Mouse (Mus musculus) gastrocnemius, postnatal 36 days (tissue): ENCODE results near the gene Cntnap2. TPM values are rescaled to one million over a fixed set of nuclear protein-coding genes. Genes with fewer than 3 reads are reported as not detected.
A peak's percentile ranks its signal among the peaks of the same experiment; 100 is the strongest.

ENCODE experiments used
- DNase-seq, 2 experiments: peaks; one replicate each; pipeline ENCODE4 v3.0.0; 2022
- intact Hi-C: fragments of 180-260 bp; cut with DNase I; formaldehyde crosslinking; loops from one replicate; pipeline ENCODE4 v1.15.1; 2025
- long read RNA-seq, 2 experiments: library from polyadenylated mRNA; stranded (forward); transcript quantifications; one replicate each; pipeline ENCODE4 v2.0.0; 2021
- total RNA-seq, 2 experiments: library from RNA; stranded (reverse); gene quantifications; 2 replicates each; pipeline ENCODE4 v1.2.3; 2021

Gene Cntnap2
- total RNA-seq, result 1 to 10 TPM; 6.3 to 6.6 TPM
- long read RNA-seq, experiment 1, partial matches to known transcripts, result 0 of 10 reads
- long read RNA-seq, experiment 1, other reads (novel, unspliced or antisense), result 10 of 10 reads
- long read RNA-seq, experiment 2, partial matches to known transcripts, result 16 of 33 reads
- long read RNA-seq, experiment 2, other reads (novel, unspliced or antisense), result 17 of 33 reads

- intact Hi-C loops, result no loop called here
- DNase-seq, result no peak
Measured at GRCm38 (mm10) chr6:45059091-45059490, at the start of gene Cntnap2. TSS of gene Cntnap2 (plus strand) at chr6:45059357.

- no peak for DNase-seq
- intact Hi-C loops, result no loop called here
Measured at GRCm38 (mm10) chr6:45026011-45026682, 33.0 kb upstream of the Cntnap2 start.

GRCm38 (mm10) chr6:45039454-45039853 is 19.7 kb upstream of the Cntnap2 start:
- intact Hi-C loops, result no loop called here
- DNase-seq, result no peak

DNA sequence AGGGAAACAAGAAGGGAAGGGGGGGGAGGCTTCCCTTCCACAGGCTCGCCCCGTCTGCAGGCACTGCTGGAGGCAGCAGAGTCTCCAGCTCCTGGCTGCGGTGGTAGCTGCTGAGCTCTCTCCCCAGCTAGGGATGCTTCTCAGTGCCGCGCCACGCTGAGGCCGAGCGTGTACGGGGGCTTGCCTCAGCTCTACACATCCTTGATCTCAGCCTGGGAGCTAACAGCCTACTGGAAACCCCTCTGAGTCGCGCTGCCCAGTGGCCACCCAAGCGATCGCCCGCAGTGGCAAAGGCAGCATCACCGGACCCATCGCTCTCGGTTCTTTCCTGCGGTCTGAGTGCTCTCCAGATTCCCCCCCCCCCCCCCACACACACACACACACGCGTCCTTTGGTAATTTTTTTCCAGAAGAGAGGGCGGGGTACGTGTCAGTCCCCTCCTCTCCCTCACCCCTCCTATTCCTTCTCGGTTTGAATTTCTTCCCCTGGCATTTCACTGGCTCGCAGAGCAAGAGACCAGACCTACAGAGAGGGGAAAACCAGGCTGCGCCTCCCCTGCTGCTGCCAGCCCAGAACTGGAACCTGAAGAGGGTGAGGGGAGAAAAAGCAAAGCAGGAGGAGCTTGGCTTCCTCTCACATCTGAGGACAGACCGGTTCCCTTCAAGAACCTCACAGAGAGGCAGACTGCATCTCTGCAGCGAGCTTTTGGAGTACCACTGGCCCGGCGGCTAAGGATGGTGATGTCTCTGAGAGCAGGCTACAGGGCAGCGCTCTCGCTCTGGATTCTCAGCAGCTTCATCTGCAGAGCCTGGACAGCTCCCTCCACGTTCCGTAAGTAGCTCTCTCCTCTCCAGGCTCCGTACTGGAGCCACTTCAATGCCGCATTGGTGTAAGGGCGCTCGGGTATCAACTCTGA is 657 bp downstream of the Cntnap2 start:
- intact Hi-C loops, result no loop called here

GRCm38 (mm10) chr6:45062214-45062997 is 3.2 kb downstream of the Cntnap2 start:
- intact Hi-C loops, result no loop called here

More for the DNA sequence above, 657 bp downstream of the Cntnap2 start:
- DNase-seq, result no peak

DNA sequence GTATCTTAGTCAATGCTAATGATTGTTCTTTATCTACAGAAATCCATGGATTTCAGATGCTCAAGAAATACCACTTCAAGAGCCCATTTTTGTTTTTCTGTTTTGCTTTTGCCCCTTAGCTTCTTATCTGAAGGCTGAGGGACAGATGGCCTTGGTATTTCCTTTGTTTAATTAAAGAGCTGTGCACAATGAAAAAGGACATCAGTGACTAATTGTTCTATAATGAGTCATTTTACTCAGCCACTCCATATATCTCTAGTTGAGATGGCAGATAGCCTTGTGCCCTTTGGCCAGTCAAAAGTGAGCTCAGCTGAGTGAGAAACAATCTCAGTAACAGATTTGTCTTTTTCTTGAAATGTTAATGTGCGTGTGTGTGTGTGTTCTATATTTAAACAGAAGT is 29.1 kb downstream of the Cntnap2 start:
- DNase-seq, result no peak
- intact Hi-C loops, result no loop called here

More at GRCm38 (mm10) chr6:45062214-45062997, 3.2 kb downstream of the Cntnap2 start:
- DNase-seq, result no peak

DNA sequence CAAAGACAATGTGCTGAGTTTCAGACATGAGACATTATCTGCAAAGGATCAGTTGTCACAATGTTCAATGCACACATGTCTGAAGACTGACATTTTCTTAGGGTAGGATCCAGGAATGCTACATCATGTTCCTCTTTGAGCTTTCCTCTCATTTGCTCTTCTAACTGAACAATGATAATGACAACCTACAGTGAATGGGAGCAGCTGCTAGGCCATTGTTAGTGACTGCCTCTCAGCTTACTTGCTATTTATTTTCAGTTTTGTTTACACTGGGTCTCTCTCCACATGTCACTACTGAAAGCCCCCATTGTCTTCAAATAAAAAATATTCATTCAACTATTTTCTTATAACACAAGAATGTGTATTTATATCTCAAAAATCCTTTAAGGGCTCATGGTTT is 54.5 kb downstream of the Cntnap2 start:
- intact Hi-C loops, result no loop called here
- DNase-seq, result no peak

DNA sequence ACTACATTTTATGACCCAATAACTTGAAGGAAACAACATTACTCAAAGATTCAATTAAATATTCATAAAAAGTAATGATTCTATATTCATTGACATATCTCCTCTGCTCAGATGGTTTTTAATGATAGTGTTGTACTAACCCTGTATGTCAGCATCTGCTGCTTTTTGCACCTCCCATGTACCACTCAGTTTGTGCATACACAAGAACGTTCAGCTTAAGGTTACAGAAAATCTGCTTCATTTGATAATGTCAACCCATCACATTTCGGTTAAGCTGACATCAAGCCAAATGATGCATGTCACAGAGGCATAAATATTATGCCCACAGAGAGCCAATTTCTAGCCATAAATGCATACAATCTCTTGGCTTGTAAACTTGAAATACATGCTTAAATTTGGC is 85.7 kb downstream of the Cntnap2 start:
- no peak for DNase-seq
- intact Hi-C loops, result no loop called here

DNA sequence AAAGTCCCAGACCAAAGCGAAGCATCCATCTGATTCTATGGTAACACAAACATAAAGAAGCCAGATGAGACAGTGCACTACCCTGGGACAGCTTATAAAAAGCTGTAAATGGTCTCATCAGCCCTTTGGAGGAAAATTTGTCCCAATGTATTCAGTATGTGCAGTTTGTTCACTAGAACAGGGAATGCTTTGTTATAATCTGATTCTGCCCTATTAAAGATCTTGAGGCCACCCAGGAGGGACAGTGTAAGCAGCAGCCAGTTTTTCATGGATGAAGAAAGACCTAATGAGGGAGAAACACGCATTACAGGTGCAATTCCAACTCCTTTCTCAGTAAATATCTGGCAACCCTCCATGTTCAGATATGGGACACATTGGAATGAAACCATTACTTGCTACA is 145.9 kb downstream of the Cntnap2 start:
- intact Hi-C loops, result no loop called here
- no peak for DNase-seq

GRCm38 (mm10) chr6:45214330-45214729 is 155.2 kb downstream of the Cntnap2 start:
- no peak for DNase-seq
- intact Hi-C loops, result no loop called here

DNA sequence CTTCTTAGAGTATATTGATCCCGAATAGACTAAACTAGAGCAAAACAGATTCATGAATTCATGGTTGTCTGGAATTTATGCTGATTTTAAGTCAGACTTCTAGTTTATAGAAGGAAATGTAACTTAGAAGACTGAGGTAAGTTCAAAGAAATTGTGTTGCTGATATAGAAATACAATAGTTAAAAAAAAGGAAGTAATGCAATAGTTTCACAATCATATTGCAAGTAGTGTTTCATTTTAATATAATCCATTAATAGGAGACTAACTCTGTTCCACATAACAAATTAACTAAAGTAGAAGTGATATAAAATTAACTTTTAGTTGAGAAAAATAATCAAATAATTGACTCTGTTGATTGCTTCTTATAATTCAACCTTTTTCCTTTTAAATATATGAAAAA is 169.8 kb downstream of the Cntnap2 start:
- no peak for DNase-seq
- intact Hi-C loops, result no loop called here

- intact Hi-C loops, result no loop called here
- DNase-seq, result no peak
Measured at GRCm38 (mm10) chr6:45232571-45232970, 173.4 kb downstream of the Cntnap2 start.

GRCm38 (mm10) chr6:45236531-45236930 is 177.4 kb downstream of the Cntnap2 start:
- DNase-seq, result no peak
- intact Hi-C loops, result no loop called here

DNA sequence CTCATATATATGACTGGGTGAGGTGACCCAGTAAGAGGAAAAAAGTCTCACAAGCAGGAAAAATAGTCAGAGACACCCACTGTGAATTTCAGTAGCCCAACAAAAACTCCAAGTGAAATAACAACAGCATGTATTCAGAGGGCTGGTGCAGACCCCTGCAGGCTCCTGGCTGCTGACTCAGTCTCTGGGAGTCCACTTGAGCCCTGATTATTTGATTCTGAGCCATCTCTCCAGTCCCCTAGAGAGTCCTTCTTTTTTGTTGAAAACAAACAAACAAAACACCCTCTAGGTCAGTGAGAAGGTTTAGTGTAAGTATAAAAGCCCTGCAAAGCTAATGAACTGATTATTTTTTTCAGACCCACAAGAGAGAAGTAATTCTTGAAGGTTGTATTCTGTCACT is 179.0 kb downstream of the Cntnap2 start:
- no peak for DNase-seq
- intact Hi-C loops, result no loop called here

DNA sequence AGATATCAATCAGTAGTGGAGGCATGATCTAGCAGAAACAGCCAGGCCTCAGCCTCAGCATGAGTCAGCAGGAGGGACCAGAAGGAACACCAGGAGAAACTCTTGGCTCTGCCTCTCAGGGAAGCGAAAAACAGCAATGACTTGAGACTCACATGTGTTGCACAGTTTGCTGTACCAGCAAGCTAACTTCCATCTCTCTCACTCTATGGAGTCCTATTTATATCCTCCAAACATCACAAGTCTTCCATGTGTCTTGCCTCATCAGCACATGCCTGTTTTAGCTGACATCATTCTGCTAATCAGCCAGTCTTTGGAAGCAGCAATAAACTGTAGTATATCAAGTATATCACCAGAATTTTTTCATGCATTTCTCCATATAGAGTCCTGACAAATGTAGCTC is 182.1 kb downstream of the Cntnap2 start:
- intact Hi-C loops, result no loop called here
- no peak for DNase-seq

DNA sequence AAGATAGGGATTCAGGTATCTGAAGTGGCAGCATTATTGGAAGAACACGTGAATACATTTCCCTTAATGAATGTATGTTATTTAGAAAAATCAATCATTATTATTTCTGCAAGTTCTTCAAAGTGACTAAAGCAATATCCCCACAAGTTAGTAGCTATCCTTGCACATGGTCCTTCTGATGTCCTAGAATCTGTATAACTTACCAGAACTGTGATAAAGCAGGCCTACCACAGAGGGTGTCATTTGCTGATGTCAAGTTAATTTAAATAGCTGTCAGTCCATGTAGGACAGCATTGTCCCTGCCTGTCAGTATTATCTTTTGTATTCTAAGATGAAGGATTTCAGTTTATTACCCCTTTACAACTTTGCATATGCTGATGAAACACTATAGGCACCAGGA is 185.5 kb downstream of the Cntnap2 start:
- intact Hi-C loops, result no loop called here
- DNase-seq, result no peak

GRCm38 (mm10) chr6:45258047-45258446 is 198.9 kb downstream of the Cntnap2 start:
- DNase-seq, result no peak
- intact Hi-C loops, result no loop called here

GRCm38 (mm10) chr6:45271537-45271936 is 212.4 kb downstream of the Cntnap2 start:
- DNase-seq, result no peak
- intact Hi-C loops, result no loop called here

DNA sequence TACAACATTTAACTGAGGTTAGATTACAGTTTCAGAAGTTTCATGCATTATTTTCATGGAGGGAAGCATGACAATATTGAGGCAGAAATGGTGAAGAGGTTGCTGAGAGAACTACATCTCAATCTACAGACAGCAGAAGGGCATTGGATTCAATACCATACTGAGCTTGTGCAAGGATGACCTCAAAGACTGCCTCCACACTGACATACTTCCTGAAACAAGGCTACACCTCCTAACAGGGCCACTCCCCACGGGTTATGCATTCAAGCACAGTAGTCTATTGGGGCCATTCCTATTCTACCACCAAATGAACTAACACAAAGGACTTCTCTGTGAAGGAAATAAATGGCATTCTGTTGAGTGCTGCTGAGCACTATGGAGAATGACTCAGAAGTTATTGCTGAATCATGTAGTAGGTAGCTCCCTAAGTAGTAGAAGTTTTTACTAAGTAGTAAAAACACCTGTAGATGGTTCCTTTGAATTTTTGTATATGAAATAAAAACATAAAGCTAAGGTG is 214.2 kb downstream of the Cntnap2 start:
- no peak for DNase-seq
- intact Hi-C loops, result no loop called here

DNA sequence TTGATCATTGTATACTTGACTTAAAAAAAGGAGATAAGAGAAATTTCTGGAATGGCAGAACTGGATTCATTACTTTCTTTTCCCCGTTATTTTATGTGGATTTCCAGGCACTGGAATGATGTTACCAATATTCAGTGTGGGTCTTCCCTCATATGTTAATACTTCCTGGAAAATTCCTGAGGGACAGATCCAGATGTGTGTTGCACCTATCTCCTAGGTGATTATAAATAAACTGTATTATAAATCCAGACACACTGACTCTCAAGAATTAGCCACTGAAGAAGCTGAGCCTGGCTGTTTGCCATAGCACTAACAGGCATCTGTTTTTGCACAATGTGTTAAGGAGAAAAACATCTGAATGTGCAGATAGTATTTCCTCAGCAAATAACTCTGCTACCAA is 231.0 kb downstream of the Cntnap2 start:
- intact Hi-C loops, result no loop called here
- DNase-seq, result peak in 1 of 2 experiments; percentile 28
